Mouse (Mus musculus) liver, adult 2 months (tissue): ENCODE data around the gene Adamts12. TPM values are rescaled to one million over a fixed set of nuclear protein-coding genes. Genes with fewer than 3 reads are reported as not detected.

Experiments used
- DNase-seq: peaks from one replicate; pipeline ENCODE4 v3.0.0-alpha.2; 2011; ENCODE audit warnings: low read depth, low spot score; ENCODE audit errors: extremely low read depth
- H3K27ac ChIP-seq: fragments of 200-500 bp; replicated peaks from 2 replicates; pipeline ENCODE4 v1.5.1; 2012; ENCODE audit warnings: low read depth, mild to moderate bottlenecking, control low read depth, inconsistent platforms, low read length; ENCODE audit not compliant: insufficient read depth
- H3K27me3 ChIP-seq: fragments of 200-500 bp; 2 replicates; pipeline ENCODE4 v1.6.1; 2012; ENCODE audit warnings: mild to moderate bottlenecking, moderate library complexity, low read length, inconsistent platforms; ENCODE audit not compliant: control insufficient read depth, insufficient read depth
- H3K36me3 ChIP-seq: fragments of 200-500 bp; 2 replicates; pipeline ENCODE4 v1.6.1; 2012; ENCODE audit warnings: low read length, inconsistent platforms; ENCODE audit not compliant: control insufficient read depth, insufficient read depth
- H3K4me1 ChIP-seq: fragments of 200-500 bp; 2 replicates; pipeline ENCODE4 v1.6.1; 2011; ENCODE audit warnings: low read length; ENCODE audit not compliant: control insufficient read depth, insufficient read depth
- H3K4me3 ChIP-seq: fragments of 200-500 bp; 2 replicates; pipeline ENCODE4 v1.5.1; 2011; ENCODE audit warnings: low read depth, mild to moderate bottlenecking, control low read depth, low read length, moderate library complexity; ENCODE audit not compliant: insufficient read depth
- H3K79me2 ChIP-seq: fragments of 200-500 bp; 2 replicates; pipeline ENCODE4 v1.6.1; 2012; ENCODE audit warnings: inconsistent platforms, mild to moderate bottlenecking, low read length, moderate library complexity; ENCODE audit not compliant: control insufficient read depth, insufficient read depth
- H3K9ac ChIP-seq: fragments of 200-500 bp; 2 replicates; pipeline ENCODE4 v1.6.1; 2012; ENCODE audit warnings: low read depth, mild to moderate bottlenecking, control low read depth, inconsistent platforms, low read length
- CTCF ChIP-seq: fragments of 200-500 bp; IDR thresholded peaks from 2 replicates; pipeline ENCODE4 v1.5.1; 2011; ENCODE audit warnings: low read depth, low read length, control low read depth
- POLR2A ChIP-seq: fragments of 200-500 bp; IDR thresholded peaks from 2 replicates; pipeline ENCODE4 v1.6.1; 2011; ENCODE audit warnings: low read length, control low read depth; ENCODE audit not compliant: insufficient read depth; ENCODE audit errors: extremely low read depth
- WGBS: fragments of 180-500 bp; shearing (Covaris S2); methylation state at CpG from one replicate; pipeline ENCODE4 v1.1.7; 2018; 5-methylcytosine and 5-hydroxymethylcytosine counted together
- polyA plus RNA-seq: library from polyadenylated mRNA; depleted of rRNA; stranded (reverse); fragments of >200 nt; gene quantifications from 2 replicates; pipeline ENCODE4 v1.2.3, GENCODE M21; 2012
- total RNA-seq: library from RNA; depleted of rRNA; stranded (reverse); fragments of >200 nt; gene quantifications from 2 replicates; pipeline ENCODE4 v1.2.3, GENCODE M21; 2014

Gene Adamts12
- total and polyA plus RNA-seq, 2 experiments = 0.07 to 0.37 TPM

DNA sequence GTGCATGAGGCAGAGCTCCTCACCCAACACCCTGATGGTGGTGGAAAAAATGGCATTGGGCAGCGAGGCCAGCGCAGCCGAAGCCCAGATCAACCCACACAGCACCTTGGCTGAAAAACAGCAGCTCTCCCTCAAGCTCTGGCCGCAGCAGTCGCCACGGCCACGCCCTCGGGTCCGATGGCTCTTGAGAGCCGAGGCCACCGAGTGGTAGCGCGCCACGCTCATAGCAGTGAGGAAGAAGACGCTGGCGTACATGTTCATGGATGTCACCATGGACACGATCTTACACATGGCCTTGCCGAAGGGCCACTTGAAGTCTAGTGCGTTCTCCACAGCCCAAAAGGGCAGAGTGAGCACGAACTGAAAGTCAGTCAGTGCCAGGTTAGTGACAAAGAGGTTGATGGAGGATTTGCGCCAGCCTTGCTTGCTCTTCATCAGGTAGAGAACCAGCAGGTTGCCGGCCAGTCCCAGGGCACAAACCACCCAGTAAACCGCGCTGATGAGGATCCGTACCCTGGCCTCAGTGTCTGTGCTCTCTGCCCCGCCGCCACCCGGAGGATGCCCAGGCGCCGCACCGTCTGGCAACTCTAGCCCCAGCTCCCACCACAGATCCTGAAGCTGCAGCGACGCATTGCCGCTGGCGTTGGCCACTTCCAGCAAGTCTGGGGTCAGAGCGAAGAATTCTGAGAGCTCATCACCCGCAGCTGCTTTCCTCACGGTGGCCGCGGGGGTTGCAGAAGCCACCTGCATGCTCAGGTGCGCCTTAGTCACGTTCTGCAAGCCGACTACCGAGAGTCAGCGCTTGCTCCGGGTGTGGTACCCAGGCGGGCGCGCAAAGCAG, 27.8 kb upstream of the Adamts12 start:
- H3K4me1 ChIP-seq = peaks cover 6% of the 10 kb centered on the region
- H3K79me2 ChIP-seq = no peaks in the 10 kb centered on the region
- no peak for TF ChIP-seq CTCF
- no peaks in the 10 kb centered on the region for H3K36me3 ChIP-seq
- H3K4me3 ChIP-seq = peak overlapping the region; percentile 31
- peaks cover 5% of the 10 kb centered on the region; the same call in 1 of the 2 replicates for H3K27me3 ChIP-seq
- peak; percentile 8 for DNase-seq
- no peak overlapping the region for H3K27ac ChIP-seq
- no peak overlapping the region for H3K9ac ChIP-seq
- WGBS = 2% methylated on average over 49 of the region's 49 CpGs

DNA sequence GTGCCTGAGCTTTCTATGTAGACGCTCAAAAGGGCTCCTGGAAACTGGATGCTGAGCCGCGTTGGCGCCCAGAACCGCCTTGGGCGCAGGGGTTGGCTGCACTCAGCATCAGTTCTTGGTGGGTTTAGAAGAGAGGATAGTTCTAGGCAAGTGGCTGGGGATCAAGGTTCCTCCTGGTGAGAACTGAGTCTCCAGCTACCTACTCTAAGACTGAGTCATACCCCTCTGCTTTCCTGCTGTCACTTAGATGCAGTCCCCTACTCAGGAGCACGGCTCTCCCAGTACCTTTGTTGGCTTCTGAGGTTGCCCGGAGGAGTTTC, 27.3 kb upstream of the Adamts12 start:
- no peak overlapping the region for H3K9ac ChIP-seq
- H3K4me3 ChIP-seq = no peak overlapping the region
- no peak overlapping the region for H3K27ac ChIP-seq
- WGBS = 8% methylated on average over 8 of the region's 8 CpGs
- H3K27me3 ChIP-seq = peaks cover 5% of the 10 kb centered on the region; the same call in 1 of the 2 replicates
- peaks cover 6% of the 10 kb centered on the region for H3K4me1 ChIP-seq
- H3K36me3 ChIP-seq = no peaks in the 10 kb centered on the region
- no peak for DNase-seq
- H3K79me2 ChIP-seq = no peaks in the 10 kb centered on the region
- TF ChIP-seq CTCF = no peak
- no peak for TF ChIP-seq POLR2A

DNA sequence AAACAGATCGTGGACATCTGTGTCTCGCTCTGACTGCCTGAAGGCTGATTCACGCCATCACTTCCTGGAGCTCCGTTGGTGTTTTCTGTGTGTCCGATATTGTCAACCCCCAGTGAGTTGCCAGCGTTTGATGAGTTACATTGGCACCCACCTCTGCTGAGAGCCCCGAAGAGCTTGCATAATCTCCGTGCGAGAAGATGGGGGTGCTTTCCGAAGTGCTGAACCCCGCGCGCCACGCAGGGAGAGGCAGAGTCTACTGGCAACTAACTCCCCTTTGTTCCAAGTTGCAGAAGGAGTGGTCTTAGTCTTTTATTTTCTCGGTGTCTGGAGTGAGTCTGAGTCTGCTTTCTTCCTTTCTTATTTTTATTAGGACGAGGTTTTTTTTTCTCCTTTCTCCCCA, 26.9 kb upstream of the Adamts12 start, which contains the start of gene Rxfp3:
Rxfp3 (minus strand) TSS at position 281 of the 400 bp plus-strand sequence.
- H3K36me3 ChIP-seq = no peaks in the 10 kb centered on the region
- no peak within 1 kb of the TSS for H3K27ac ChIP-seq
- peaks cover 5% of the 10 kb centered on the region; the same call in 1 of the 2 replicates for H3K27me3 ChIP-seq
- H3K4me3 ChIP-seq = peak within 1 kb of the TSS; percentile 31; the same call in 1 of the 2 replicates
- H3K79me2 ChIP-seq = no peaks in the 10 kb centered on the region
- WGBS = 7% methylated on average over 16 of the region's 16 CpGs
- H3K9ac ChIP-seq = no peak within 1 kb of the TSS
- H3K4me1 ChIP-seq = peaks cover 6% of the 10 kb centered on the region
- no peak for DNase-seq
- no peak for TF ChIP-seq POLR2A
- TF ChIP-seq CTCF = no peak

DNA sequence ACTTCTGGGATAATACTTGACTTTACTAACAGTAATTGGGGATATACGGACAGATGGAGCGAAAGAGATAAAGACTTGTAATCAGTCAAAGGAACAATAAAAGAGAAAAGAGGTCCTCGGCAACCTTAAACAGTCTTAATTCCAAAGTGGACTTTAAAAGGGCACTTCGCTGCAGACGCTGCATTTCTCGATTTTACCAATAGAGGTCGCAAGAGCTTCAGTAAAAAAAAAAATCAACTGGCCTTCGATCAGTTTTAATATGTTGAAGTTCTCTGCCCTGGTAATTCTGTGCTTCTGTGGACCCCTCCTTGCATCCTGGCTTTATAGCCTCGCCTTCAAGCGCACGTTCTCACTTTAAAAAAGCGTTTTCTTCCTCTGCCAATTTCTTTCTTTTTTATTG, 26.1 kb upstream of the Adamts12 start:
- H3K79me2 ChIP-seq = no peaks in the 10 kb centered on the region
- H3K4me1 ChIP-seq = peaks cover 6% of the 10 kb centered on the region
- TF ChIP-seq POLR2A (no peak), CTCF (peak; percentile 35; the same call in 1 of the 2 replicates)
- H3K36me3 ChIP-seq = no peaks in the 10 kb centered on the region
- peak; percentile 40 for DNase-seq
- under 1% methylated on average over 12 of the region's 12 CpGs for WGBS
- H3K27ac ChIP-seq = no peak overlapping the region
- peaks cover 5% of the 10 kb centered on the region; the same call in 1 of the 2 replicates for H3K27me3 ChIP-seq
- H3K9ac ChIP-seq = no peak overlapping the region
- H3K4me3 ChIP-seq = no peak overlapping the region

DNA sequence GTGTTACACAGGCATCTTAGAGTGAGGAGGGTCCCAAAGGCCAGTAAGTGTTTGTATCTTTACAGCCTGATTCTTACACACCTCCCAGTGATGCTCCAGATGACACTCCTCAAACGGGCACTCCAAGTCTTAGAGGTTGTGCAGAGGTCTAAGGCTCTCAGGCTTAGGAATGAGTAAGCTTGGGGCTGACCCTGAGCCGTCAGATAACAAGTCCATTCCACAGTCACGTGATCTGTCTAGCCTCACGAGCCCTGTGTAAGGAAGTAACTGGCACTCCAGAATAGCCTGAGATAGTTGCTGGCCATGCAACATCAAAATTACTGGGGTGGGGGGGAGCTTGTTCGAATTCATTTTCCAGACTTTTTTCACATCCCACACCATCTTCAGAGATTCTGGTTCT, 24.5 kb upstream of the Adamts12 start:
- peak; percentile 3 for DNase-seq
- no peak overlapping the region for H3K27ac ChIP-seq
- H3K27me3 ChIP-seq = peaks cover 5% of the 10 kb centered on the region; the same call in 1 of the 2 replicates
- no peaks in the 10 kb centered on the region for H3K79me2 ChIP-seq
- no peak overlapping the region for H3K4me3 ChIP-seq
- H3K36me3 ChIP-seq = no peaks in the 10 kb centered on the region
- TF ChIP-seq POLR2A (no peak), CTCF (no peak)
- WGBS = 41% methylated on average over 5 of the region's 5 CpGs
- no peak overlapping the region for H3K9ac ChIP-seq
- peaks cover 6% of the 10 kb centered on the region for H3K4me1 ChIP-seq

DNA sequence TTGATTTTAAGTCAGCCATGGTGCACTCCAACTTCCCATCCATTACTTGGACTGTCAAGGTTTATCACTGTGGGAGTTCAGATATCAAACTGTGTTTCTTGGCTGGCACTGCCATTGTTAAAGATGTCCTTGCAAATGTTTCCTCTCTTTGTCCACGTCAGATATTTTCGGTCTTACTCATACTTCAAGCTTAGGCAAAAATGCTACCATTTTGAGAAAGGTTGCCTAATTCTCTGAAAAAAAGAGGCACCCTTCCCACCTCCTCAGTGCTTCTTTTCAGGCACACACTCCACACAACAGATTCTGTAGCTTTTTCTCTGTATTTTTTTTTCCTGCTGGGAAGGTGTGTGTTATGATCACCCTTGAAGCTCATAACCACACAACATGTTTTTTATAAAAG, 23.4 kb upstream of the Adamts12 start:
- no peak for DNase-seq
- H3K9ac ChIP-seq = no peak overlapping the region
- H3K4me3 ChIP-seq = no peak overlapping the region
- H3K4me1 ChIP-seq = peaks cover 5% of the 10 kb centered on the region
- no peaks in the 10 kb centered on the region for H3K79me2 ChIP-seq
- TF ChIP-seq POLR2A (no peak), CTCF (no peak)
- 76% methylated on average over 2 of the region's 2 CpGs for WGBS
- H3K27me3 ChIP-seq = 0 out of 2 replicates have a peak, but pooled peaks cover 3% of the 10 kb centered on the region
- H3K36me3 ChIP-seq = no peaks in the 10 kb centered on the region
- no peak overlapping the region for H3K27ac ChIP-seq
